Mouse (Mus musculus) left cerebral cortex, postnatal 36 days (tissue): ENCODE data around the gene Mfn1. TPM values are rescaled to one million over a fixed set of nuclear protein-coding genes. Genes with fewer than 3 reads are reported as not detected.
A peak's percentile ranks its signal among the peaks of the same experiment; 100 is the strongest.

Experiments
- DNase-seq, 2 experiments: peaks; one replicate each; pipeline ENCODE4 v3.0.0; 2021 to 2022; ENCODE audit warnings: low spot score in 2 of 2, mixed read lengths in 1 of 2
- intact Hi-C: fragments of 180-260 bp; cut with DNase I; formaldehyde crosslinking; loops from one replicate; pipeline ENCODE4 v1.15.1; 2025
- total RNA-seq, 2 experiments: library from RNA; stranded (reverse); gene quantifications; 2 replicates each; pipeline ENCODE4 v1.2.3; 2021

Gene Mfn1
- 100 to 1,000 TPM in 1 of 2 experiments, 10 to 100 TPM in 1; 96.7 to 124 TPM for total RNA-seq

DNA sequence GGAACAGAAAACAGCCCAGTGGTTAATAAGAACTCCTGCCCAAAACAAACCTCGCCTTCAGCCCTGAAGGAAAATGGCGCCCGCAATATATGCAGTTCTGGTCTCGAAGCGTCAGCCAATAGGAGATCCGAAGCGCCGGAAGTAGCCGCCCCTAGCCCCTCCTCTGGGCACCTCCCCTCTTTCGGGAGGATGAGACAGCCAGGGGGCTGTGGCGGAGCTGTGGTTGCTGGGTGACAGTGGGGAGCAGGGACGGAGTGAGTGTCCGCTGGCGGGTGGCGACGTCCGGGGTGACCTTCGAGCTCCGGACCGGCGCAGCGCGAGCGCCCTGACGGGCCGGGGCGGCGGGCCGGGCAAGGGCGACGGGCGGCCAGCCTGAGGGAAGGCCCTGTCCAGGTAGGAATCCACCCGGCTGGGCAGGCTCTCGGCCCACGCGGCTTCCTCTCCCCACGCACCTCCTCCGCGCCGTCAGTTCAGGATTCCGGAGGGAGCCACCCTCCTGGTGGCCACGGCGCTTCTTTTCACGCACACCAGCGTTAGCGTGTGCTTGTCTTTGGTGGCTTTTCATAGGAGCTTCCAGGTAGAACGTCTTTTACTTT lies at the start of gene Mfn1:
Mfn1 (plus strand) TSS at position 163 of the 596 bp plus-strand sequence.
- intact Hi-C loops: no loop called here
- DNase-seq: peak; percentile 92

GRCm38 (mm10) chr3:32479961-32480360 lies 49.3 kb upstream of the Mfn1 start:
- DNase-seq: no peak
- intact Hi-C loops: no loop called here

- intact Hi-C loops: no loop called here
- DNase-seq: no peak
These were observed 46.2 kb upstream of the Mfn1 start for GRCm38 (mm10) chr3:32483035-32483434.

DNA sequence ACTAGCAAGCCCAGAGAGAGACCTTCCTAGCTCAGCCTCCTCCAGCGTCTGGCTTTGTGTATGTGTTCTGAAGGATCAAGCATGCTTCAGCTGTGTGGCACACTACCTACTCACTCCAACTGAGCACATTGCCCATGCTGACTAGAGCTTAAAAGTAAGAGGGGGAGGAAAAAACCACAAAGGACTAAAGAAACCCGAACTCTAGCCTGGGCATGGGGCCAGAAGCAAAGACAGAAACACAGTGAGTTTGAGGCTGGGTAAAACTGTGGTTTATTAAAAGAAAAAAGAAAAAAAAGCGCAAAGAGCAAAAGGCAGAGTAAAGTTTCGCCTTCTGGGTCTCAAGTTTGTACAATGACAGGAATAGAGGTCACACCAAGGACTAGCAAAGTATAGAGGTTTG lies 42.7 kb upstream of the Mfn1 start:
- DNase-seq: no peak

DNA sequence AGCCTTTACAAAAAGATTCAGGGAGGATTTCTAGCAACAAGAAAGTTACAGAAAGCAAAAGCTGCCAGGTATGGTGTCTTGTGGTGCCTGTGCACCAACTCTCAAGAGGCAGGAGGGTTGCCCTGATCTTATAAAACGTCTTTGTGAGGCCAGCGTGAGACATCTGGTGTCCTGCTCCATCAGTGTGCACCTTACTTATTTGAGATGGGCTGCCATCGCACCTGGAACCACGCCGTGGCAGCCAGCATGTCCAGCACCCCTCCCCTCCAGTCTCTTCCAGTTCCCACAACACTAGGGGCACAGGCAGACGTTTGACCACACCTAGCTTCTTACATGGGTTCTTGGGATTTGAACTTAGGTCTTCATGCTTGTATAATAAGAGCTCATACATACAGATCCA lies 41.1 kb upstream of the Mfn1 start:
- intact Hi-C loops: no loop called here
- no peak for DNase-seq

More for the DNA sequence above, 42.7 kb upstream of the Mfn1 start:
- intact Hi-C loops: no loop called here

DNA sequence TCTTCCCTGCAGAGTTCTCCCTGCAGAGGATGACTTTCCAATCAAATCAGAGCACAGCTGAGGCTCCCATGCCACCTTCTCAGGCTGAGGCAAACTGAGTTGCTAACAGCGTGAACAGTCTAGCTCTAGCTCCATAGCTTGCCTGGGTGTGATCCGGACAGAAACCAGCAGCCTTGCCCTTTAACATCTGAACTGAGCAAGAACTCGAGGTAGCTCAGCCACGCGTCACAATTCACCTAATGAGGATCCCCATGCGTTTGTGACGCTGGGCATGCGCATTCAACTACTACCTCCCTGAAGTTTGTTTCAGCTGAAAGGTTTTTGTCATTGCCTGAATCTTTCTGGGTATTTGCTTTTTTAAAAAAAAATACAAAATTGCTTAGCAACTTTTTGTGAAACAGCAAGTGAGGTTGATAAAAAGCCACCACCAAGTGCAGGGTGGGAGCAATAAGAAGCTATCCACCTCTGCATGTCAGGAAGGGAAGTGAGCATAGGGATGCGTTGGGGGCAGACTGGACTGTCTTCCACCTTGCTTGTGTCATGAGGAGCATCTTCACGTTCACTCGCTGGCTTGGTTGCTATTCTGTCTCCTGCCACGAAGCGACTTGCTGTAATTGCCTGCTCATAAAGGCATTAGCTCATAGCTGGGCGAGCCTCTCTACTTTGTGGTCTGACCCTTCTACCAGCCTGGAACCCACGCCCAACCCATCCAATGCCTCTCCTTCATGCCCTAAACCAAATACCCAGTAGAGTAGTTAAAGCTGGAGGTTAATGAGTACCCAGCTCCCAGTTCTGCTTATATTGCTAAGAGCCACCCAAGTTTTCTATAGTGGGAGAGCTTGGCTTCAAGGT lies 39.0 kb upstream of the Mfn1 start:
- DNase-seq: no peak
- intact Hi-C loops: no loop called here

DNA sequence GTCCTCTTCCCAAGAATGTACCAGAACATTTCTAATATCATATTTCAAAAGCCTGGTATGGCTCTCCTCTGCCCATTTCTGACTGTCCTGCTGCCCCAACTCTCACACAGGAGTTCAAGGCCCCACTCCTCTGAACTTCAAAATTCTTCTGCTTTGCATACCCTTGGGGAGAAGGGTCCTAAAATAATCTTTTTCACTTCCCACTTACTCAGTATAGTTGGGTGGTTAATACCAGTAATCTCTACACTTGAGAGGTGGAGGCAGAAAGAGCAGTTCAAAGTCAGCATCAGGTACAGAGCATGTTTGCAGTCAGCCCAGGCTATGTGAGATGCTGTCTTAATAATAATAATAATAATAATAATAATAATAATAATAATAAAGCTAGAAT lies 38.3 kb upstream of the Mfn1 start:
- intact Hi-C loops: no loop called here
- no peak for DNase-seq

DNA sequence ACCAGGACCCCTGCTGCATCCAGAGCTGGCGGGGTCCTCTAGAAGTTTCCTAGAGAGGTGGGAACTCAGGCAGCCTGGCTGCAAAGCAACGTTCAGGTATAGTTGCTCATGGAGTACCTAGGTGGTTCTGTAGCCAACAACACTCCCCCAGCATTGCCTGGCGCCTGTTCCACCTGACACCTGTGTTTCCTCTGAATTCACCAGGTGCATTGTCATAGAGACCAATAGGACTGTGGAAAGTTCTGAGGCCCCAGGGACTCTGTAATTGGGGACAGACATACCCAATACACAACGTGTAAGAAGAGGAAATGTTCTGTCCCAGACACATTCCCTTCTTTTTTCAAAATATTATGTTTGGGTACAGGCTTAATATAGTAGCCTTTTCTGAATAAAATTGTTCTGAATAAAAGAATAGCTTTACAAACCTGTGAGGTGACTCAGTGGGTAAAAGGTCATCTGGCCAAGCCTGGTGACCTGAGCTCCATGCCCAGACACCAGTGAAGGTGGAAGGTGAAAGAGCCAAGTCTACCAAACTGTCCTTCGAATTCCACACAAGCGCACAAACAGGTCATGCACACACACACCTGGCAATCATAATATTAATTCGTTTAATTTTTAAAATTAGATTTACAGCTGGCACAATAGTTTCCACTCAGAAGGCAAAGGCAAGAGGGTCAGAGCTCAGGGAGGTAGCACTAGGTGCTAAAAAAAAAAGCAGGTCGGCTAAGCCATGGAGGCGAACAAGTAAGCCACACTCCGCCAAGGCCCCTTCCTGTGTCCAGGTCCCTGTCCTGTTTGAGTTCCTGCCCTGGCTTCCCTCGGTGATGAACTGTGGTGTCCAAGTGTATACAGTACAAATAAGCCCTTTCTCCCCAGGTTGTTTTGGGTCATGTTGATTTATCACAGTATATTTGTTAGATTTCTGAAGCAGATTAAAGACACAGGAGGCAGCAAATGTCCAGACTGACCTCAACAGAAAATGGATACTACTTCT lies 36.9 kb upstream of the Mfn1 start, which contains the start of gene Kcnmb3:
Kcnmb3 (minus strand) TSS at position 135 of the 994 bp plus-strand sequence.
- intact Hi-C loops: no loop called here
- DNase-seq: no peak

DNA sequence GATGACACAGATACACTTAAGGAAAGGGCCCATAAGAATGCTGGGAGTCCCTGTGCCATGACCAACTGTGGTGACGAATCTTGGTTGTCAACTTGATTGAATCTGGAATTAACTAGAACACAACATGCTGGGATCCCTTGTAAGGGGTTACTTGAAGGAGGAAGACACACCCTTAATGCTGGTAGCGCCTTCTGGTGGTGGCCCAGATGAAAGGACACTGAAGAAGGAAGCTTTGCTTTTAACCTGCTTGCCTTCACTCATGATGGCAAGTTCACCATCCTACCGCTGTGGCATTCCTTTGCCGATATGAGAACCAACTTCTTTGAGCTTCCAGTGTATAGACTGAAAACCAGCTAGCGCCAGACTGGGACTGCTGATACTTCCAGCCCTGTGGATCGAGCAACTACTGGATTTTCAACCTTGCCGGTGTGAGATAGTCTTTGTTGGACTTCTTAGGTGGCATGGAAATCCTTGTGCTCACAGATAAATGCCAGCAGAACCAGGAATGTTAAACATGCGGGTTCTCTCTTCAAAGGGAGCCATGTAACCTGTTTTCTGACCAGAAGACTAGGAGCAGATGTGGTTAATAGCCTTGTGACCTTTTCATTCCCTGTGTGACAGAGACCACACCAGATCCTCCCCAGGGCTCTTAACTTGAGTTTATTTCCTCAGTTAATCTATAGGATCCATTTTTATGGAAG lies 34.7 kb upstream of the Mfn1 start:
- no peak for DNase-seq
- intact Hi-C loops: no loop called here

DNA sequence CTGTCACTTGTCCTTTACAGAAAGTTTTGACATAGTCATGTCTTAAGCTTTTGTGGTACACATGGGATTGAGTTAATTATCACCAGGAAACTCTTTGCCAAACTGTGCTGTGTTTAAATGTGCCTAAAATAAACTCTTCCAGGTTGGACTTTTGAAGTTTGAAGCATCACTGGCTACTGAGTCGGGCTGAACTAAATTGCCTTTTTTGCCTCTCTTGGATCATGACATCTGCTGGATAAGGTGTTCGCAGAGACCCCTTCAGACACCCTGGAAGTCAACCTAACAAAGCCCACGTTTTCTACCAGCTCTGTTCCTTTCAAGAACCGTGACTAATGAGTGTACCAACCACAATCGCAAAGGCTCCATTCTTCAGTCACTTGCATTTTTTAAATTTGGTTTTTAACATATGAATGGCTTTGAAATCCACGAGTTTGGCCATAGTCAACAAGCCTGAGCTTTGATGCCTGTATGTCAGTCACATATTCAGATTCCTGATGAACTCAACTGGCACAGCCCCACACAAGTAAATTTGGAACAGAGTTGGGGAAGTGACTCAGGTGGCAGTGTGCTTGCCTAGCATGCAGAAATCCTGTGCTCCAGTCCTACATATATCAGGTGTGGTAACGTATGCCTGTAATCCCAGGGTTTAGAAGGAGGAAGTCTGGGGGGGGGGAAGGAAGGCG lies 34.0 kb upstream of the Mfn1 start:
- intact Hi-C loops: no loop called here
- DNase-seq: no peak

DNA sequence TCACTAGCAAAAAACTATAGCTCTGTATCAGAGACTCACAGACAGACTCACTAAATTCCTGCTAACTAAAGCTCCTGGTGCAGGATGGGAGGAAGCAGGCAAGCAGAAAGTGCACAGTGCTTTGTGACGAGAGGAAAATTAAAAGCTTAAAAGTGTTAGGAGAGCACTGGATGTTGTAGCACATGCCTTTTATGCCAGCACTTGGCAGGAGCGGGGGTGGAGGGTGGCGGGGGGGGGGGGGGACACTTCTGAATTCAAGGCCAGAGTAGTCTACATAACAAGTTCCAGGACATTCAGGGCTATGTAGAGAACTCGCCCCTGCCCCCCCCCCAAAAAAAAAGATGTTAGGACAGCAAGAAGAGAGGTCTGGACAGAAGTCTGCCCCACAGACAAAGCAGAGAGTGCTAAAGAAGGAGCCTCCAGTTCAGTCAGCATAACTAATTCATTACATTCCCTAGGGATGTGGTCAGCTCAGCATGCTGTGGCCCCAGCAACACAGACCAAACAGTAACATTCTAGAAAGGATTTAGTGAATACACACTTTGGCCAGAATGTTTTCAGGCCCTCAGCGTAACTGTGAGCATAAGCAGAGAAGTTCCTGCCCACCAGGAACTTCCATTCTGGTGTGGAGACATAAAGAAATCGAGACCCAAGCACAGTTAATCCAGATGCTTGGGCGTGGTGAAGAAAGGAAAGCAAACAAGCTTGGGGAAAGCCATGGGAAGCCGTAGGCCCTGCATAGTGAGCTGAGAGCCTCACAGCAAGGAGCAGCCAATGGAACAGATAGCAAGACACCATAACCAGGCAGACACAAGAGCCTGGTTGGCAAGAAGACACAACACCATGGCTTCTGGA lies 33.2 kb upstream of the Mfn1 start:
- DNase-seq: no peak
- intact Hi-C loops: no loop called here

- DNase-seq: no peak
- intact Hi-C loops: no loop called here
These were observed 32.6 kb upstream of the Mfn1 start for GRCm38 (mm10) chr3:32496711-32497070.

- no peak for DNase-seq
- intact Hi-C loops: no loop called here
These were observed 28.9 kb upstream of the Mfn1 start for GRCm38 (mm10) chr3:32500346-32500745.

GRCm38 (mm10) chr3:32505841-32506240 lies 23.4 kb upstream of the Mfn1 start:
- intact Hi-C loops: loop anchor here (5.0 kb wide), 1 partner anchor 714 kb away; no protein-coding TSS in a partner anchor
- DNase-seq: no peak

DNA sequence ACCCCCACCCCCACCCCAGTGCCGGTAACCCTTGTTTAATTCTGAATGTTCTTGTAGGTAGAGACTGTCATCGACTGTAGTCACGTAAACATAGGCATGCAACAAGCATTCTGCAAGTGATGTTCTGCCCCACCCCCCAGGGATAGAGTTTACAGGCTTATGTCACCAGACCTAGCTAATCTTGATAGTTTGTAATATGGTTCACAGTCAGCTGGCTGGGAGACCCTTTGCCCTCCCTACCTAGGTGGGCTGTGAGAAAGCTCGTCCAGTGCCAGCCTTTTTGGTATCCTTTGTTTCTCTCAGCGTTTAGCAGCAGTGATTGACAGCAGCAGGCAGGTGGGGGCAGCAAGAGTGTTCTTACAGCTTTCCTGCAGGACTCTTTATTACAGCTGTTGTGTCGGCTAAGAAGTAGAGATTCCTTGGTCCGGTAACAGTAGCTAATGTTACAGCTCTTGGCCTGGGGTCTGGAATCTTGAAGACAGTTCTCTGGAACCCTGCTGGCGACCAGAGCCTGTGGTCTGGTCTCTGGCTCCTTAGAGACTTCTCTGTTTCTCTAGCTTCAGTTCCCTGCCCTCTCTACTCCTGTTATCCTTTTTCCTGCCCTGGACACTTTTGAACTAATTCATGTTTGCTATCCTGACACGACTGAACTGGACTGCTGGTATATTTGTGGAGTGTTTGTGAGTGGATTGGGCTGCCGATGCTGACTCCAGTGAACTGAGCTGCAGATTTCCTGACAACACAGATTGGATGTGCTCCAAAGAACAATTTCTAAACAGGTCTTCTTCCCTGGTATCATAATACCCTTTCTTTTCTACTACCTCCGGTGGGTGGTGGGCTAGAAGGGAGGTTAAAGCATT lies 22.7 kb upstream of the Mfn1 start:
- intact Hi-C loops: loop anchor here (5.0 kb wide), 1 partner anchor 714 kb away; no protein-coding TSS in a partner anchor
- no peak for DNase-seq

- intact Hi-C loops: loop anchor here (1.0 to 5.0 kb wide), 2 partner anchors 175 to 716 kb away; no protein-coding TSS in a partner anchor
- peak; percentile 62 to 69 for DNase-seq
These were observed 20.5 kb upstream of the Mfn1 start for GRCm38 (mm10) chr3:32508666-32509324.
